Mouse (Mus musculus): Measurements from ENCODE around the gene Cant1.
"Not testable (repeated sequence)": the region's sequence is repeated elsewhere in the genome, so short reads cannot be mapped to it uniquely, and the experiment has no call there.

Gene Cant1

GRCm38 (mm10) chr11:118406521-118406920 is 12.4 kb downstream of the Cant1 start:
- peak in 1 of 2 experiments; percentile 3 for DNase-seq

GRCm38 (mm10) chr11:118405311-118405710 is 13.6 kb downstream of the Cant1 start:
- DNase-seq: peak in 1 of 2 experiments; percentile 3

GRCm38 (mm10) chr11:118403951-118404899 is 14.7 kb downstream of the Cant1 start:
- DNase-seq: no peak

GRCm38 (mm10) chr11:118403183-118403582 is 15.7 kb downstream of the Cant1 start:
- DNase-seq: no peak

- peak; percentile 73 to 79 for DNase-seq
Measured at GRCm38 (mm10) chr11:118401760-118402280, 17.1 kb downstream of the Cant1 start, which contains the start of gene Lgals3bp. TSS of gene Lgals3bp (minus strand) at chr11:118402092.

- peak in 1 of 2 experiments; percentile 9 for DNase-seq
Measured at GRCm38 (mm10) chr11:118401195-118401594, 17.7 kb downstream of the Cant1 start.

GRCm38 (mm10) chr11:118400566-118400936 is 18.3 kb downstream of the Cant1 start:
- DNase-seq: peak; percentile 30 to 52

GRCm38 (mm10) chr11:118399891-118400565 is 18.9 kb downstream of the Cant1 start:
- DNase-seq: peak in 1 of 2 experiments; percentile 14

- DNase-seq: peak in 1 of 2 experiments; percentile 2
Measured at GRCm38 (mm10) chr11:118397806-118398530, 20.9 kb downstream of the Cant1 start.

- DNase-seq: no peak
Measured at GRCm38 (mm10) chr11:118394538-118394937, 24.3 kb downstream of the Cant1 start.

- no peak for DNase-seq
Measured at GRCm38 (mm10) chr11:118393991-118394390, 24.9 kb downstream of the Cant1 start.

GRCm38 (mm10) chr11:118387816-118388215 is 31.1 kb downstream of the Cant1 start:
- not testable (repeated sequence) for DNase-seq

GRCm38 (mm10) chr11:118379251-118380009 is 39.5 kb downstream of the Cant1 start:
- peak; percentile 85 to 87 for DNase-seq

- DNase-seq: no peak
Measured at GRCm38 (mm10) chr11:118378656-118379055, 40.2 kb downstream of the Cant1 start.

- not testable (repeated sequence) for DNase-seq
Measured at GRCm38 (mm10) chr11:118376323-118376722, 42.6 kb downstream of the Cant1 start.

- no peak for DNase-seq
Measured at GRCm38 (mm10) chr11:118375881-118376280, 43.0 kb downstream of the Cant1 start.

GRCm38 (mm10) chr11:118375461-118375860 is 43.4 kb downstream of the Cant1 start:
- no peak for DNase-seq

GRCm38 (mm10) chr11:118375006-118375405 is 43.9 kb downstream of the Cant1 start:
- DNase-seq: no peak

GRCm38 (mm10) chr11:118374506-118374905 is 44.4 kb downstream of the Cant1 start:
- DNase-seq: no peak

GRCm38 (mm10) chr11:118372641-118373040 is 46.2 kb downstream of the Cant1 start:
- no peak for DNase-seq

GRCm38 (mm10) chr11:118371876-118372275 is 47.0 kb downstream of the Cant1 start:
- no peak for DNase-seq

GRCm38 (mm10) chr11:118369657-118370056 is 49.2 kb downstream of the Cant1 start:
- no peak for DNase-seq
